Mouse (Mus musculus) forebrain, embryonic 16.5 days (tissue): ENCODE data around the gene Mapk3. TPM values are rescaled to one million over a fixed set of nuclear protein-coding genes. Genes with fewer than 3 reads are reported as not detected.

Experiments
- ATAC-seq: fragments of 200-750 bp; cut with Nextera tagmentation; 2 replicates; pipeline ENCODE4 v1.8.0; 2017; ENCODE audit warnings: mild to moderate bottlenecking, moderate library complexity
- H3K27ac ChIP-seq: fragments of 300-500 bp; sonication (generic); 2 replicates; pipeline ENCODE4 v1.5.1; 2014; ENCODE audit warnings: low read length, control low read depth
- H3K27me3 ChIP-seq: fragments of 300-500 bp; sonication (generic); replicated peaks from 2 replicates; pipeline ENCODE4 v1.6.1; 2014; ENCODE audit warnings: low read length; ENCODE audit not compliant: control insufficient read depth, insufficient read depth
- H3K36me3 ChIP-seq: fragments of 300-500 bp; sonication (generic); 2 replicates; pipeline ENCODE4 v1.6.1; 2014; ENCODE audit not compliant: control insufficient read depth, insufficient read depth
- H3K4me1 ChIP-seq: fragments of 300-500 bp; sonication (generic); replicated peaks from 2 replicates; pipeline ENCODE4 v1.6.1; 2014; ENCODE audit warnings: low read length; ENCODE audit not compliant: control insufficient read depth, insufficient read depth
- H3K4me2 ChIP-seq: fragments of 300-500 bp; sonication (generic); 2 replicates; pipeline ENCODE4 v1.6.1; 2014; ENCODE audit warnings: mild to moderate bottlenecking, low read length, control low read depth
- H3K4me3 ChIP-seq: fragments of 300-500 bp; sonication (generic); replicated peaks from 2 replicates; pipeline ENCODE4 v1.5.1; 2014; ENCODE audit warnings: mild to moderate bottlenecking, low read length, control low read depth
- H3K9ac ChIP-seq: fragments of 300-500 bp; sonication (generic); replicated peaks from 2 replicates; pipeline ENCODE4 v1.6.1; 2014; ENCODE audit warnings: low read depth, low read length, control low read depth
- H3K9me3 ChIP-seq: fragments of 300-500 bp; sonication (generic); 2 replicates; pipeline ENCODE4 v1.6.1; 2016; ENCODE audit warnings: low read length; ENCODE audit not compliant: control insufficient read depth
- WGBS: fragments of 180-500 bp; shearing (Covaris S2); extraction: QIAGEN DNeasy Blood & Tissue Kit; methylation state at CpG from one replicate; pipeline ENCODE4 v1.1.7; 2014; 5-methylcytosine and 5-hydroxymethylcytosine counted together
- polyA plus RNA-seq: library from polyadenylated mRNA; unstranded; fragments of >200 nt; fragmentation: Nextera tagmentation; extraction: Ambion mirVana; gene quantifications from 2 replicates; pipeline ENCODE4 v1.2.1, GENCODE M21; 2015

The Mapk3 gene
- polyA plus RNA-seq, 1 experiment from 2014 or later: 100.0 TPM

GRCm38 (mm10) chr7:126748824-126749223, 10.6 kb upstream of the Mapk3 start:
- no peak overlapping the region for H3K4me3 ChIP-seq
- no peaks in the 10 kb centered on the region for H3K4me1 ChIP-seq
- ATAC-seq: no peak
- no peaks in the 10 kb centered on the region for H3K27me3 ChIP-seq
- H3K9ac ChIP-seq: no peak overlapping the region
- no peaks in the 10 kb centered on the region for H3K9me3 ChIP-seq
- H3K36me3 ChIP-seq: no peaks in the 10 kb centered on the region
- H3K4me2 ChIP-seq: no peak overlapping the region
- H3K27ac ChIP-seq: no peak overlapping the region
- WGBS: 82% methylated on average over 7 of the region's 7 CpGs

GRCm38 (mm10) chr7:126749582-126750343, 9.6 kb upstream of the Mapk3 start:
- peaks cover 5% of the 10 kb centered on the region for H3K4me1 ChIP-seq
- H3K9me3 ChIP-seq: no peaks in the 10 kb centered on the region
- no peak overlapping the region for H3K27ac ChIP-seq
- no peak overlapping the region for H3K9ac ChIP-seq
- no peaks in the 10 kb centered on the region for H3K27me3 ChIP-seq
- H3K36me3 ChIP-seq: no peaks in the 10 kb centered on the region
- H3K4me3 ChIP-seq: no peak overlapping the region
- WGBS: 96% methylated on average over 17 of the region's 17 CpGs
- H3K4me2 ChIP-seq: no peak overlapping the region
- no peak for ATAC-seq

- no peak overlapping the region for H3K4me3 ChIP-seq
- ATAC-seq: peak; percentile 74
- peak overlapping the region; percentile 17 for H3K4me2 ChIP-seq
These were observed 4.5 kb upstream of the Mapk3 start for GRCm38 (mm10) chr7:126754866-126755265.

GRCm38 (mm10) chr7:126758539-126758938, 862 bp upstream of the Mapk3 start:
- 78% methylated on average over 7 of the region's 7 CpGs for WGBS
- no peak for ATAC-seq
- H3K27ac ChIP-seq: no peak overlapping the region
- H3K4me1 ChIP-seq: peaks cover 44% of the 10 kb centered on the region
- H3K4me2 ChIP-seq: no peak overlapping the region
- H3K4me3 ChIP-seq: no peak overlapping the region
- no peaks in the 10 kb centered on the region for H3K27me3 ChIP-seq
- H3K36me3 ChIP-seq: no peaks in the 10 kb centered on the region
- H3K9me3 ChIP-seq: no peaks in the 10 kb centered on the region
- H3K9ac ChIP-seq: no peak overlapping the region

More at GRCm38 (mm10) chr7:126754866-126755265, 4.5 kb upstream of the Mapk3 start:
- Histone ChIP-seq H3K27ac (no peak overlapping the region), H3K27me3 (no peaks in the 10 kb centered on the region), H3K4me1 (peaks cover 8% of the 10 kb centered on the region), H3K9me3 (no peaks in the 10 kb centered on the region), H3K36me3 (no peaks in the 10 kb centered on the region), H3K9ac (no peak overlapping the region)
- under 1% methylated on average over 9 of the region's 9 CpGs for WGBS

- ATAC-seq: peak; percentile 39
- Histone ChIP-seq H3K27me3 (no peaks in the 10 kb centered on the region), H3K9ac (peak overlapping the region; percentile 95), H3K4me3 (peak overlapping the region; percentile 88), H3K36me3 (peaks cover 5% of the 10 kb centered on the region; the same call in 1 of the 2 replicates), H3K4me1 (peaks cover 40% of the 10 kb centered on the region), H3K27ac (peak overlapping the region; percentile 87), H3K9me3 (no peaks in the 10 kb centered on the region), H3K4me2 (peak overlapping the region; percentile 85)
- WGBS: 0% methylated on average over 24 of the region's 24 CpGs
These were observed 430 bp downstream of the Mapk3 start for GRCm38 (mm10) chr7:126759672-126760390.

- Histone ChIP-seq H3K27me3 (no peaks in the 10 kb centered on the region), H3K4me2 (peak overlapping the region; percentile 85), H3K9me3 (no peaks in the 10 kb centered on the region), H3K36me3 (peaks cover 6% of the 10 kb centered on the region; the same call in 1 of the 2 replicates), H3K4me1 (peaks cover 36% of the 10 kb centered on the region), H3K9ac (peak overlapping the region; percentile 95), H3K4me3 (peak overlapping the region; percentile 88), H3K27ac (peak overlapping the region; percentile 87)
- peak; percentile 6 for ATAC-seq
- WGBS: 27% methylated on average over 3 of the region's 3 CpGs
These were observed 996 bp downstream of the Mapk3 start for GRCm38 (mm10) chr7:126760391-126760802.

- Histone ChIP-seq H3K4me3 (peak overlapping the region; percentile 88), H3K9ac (peak overlapping the region; percentile 95), H3K27ac (peak overlapping the region; percentile 87), H3K27me3 (no peaks in the 10 kb centered on the region), H3K4me2 (peak overlapping the region; percentile 85), H3K9me3 (no peaks in the 10 kb centered on the region), H3K36me3 (peaks cover 6% of the 10 kb centered on the region; the same call in 1 of the 2 replicates), H3K4me1 (peaks cover 36% of the 10 kb centered on the region)
- ATAC-seq: no peak
- WGBS: 59% methylated on average over 4 of the region's 4 CpGs
These were observed 1.6 kb downstream of the Mapk3 start for GRCm38 (mm10) chr7:126760956-126761355.

- H3K9me3 ChIP-seq: no peaks in the 10 kb centered on the region
- H3K4me3 ChIP-seq: peak overlapping the region; percentile 88; the same call in 1 of the 2 replicates
- 70% methylated on average over 6 of the region's 6 CpGs for WGBS
- H3K9ac ChIP-seq: no peak overlapping the region
- peak overlapping the region; percentile 85; the same call in 1 of the 2 replicates for H3K4me2 ChIP-seq
- no peak for ATAC-seq
- peaks cover 36% of the 10 kb centered on the region for H3K4me1 ChIP-seq
- no peaks in the 10 kb centered on the region for H3K27me3 ChIP-seq
- peak overlapping the region; percentile 84 for H3K27ac ChIP-seq
- peaks cover 6% of the 10 kb centered on the region; the same call in 1 of the 2 replicates for H3K36me3 ChIP-seq
These were observed 2.2 kb downstream of the Mapk3 start for GRCm38 (mm10) chr7:126761529-126762067.

GRCm38 (mm10) chr7:126762471-126763008, 3.1 kb downstream of the Mapk3 start:
- peak overlapping the region; percentile 36 for H3K4me3 ChIP-seq
- no peaks in the 10 kb centered on the region for H3K27me3 ChIP-seq
- no peaks in the 10 kb centered on the region for H3K9me3 ChIP-seq
- peaks cover 36% of the 10 kb centered on the region for H3K4me1 ChIP-seq
- H3K9ac ChIP-seq: peak overlapping the region; percentile 48
- ATAC-seq: peak; percentile 12; the same call in 1 of the 2 replicates
- WGBS: 53% methylated on average over 17 of the region's 17 CpGs
- peak overlapping the region; percentile 84 for H3K27ac ChIP-seq
- H3K36me3 ChIP-seq: peaks cover 8% of the 10 kb centered on the region; the same call in 1 of the 2 replicates
- peak overlapping the region; percentile 54 for H3K4me2 ChIP-seq
